ENCODE assay signal across 8 mouse cellular contexts in the genomic region with DNA sequence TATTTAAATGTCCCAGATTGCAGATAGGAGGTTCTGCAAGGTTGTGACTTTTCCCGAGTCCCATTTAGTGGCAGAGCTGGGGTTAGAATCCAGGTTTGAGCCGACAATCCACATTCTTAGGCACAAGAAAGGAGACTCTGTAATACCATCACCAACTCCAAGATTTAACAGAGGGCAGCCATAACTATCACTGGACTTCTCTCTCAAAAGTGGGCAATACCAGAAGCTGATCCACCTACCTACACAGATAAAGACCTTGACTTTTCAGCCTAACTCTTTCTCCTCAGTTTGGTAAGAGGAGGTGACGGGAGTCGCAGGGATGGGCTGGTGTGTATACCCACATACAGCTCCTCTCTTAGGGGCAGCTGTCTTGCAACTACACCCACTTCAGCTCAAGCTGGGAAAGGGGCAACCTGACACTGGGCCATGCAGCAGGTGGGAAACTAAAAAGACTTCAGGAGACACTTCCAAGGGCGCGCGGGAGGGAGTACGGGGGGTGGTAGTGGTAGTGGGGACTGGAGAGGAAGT. TPM values are rescaled to one million over a fixed set of nuclear protein-coding genes. Genes with fewer than 3 reads are reported as not detected.
DNase-seq lines count a peak whose midpoint lies in the region; ATAC-seq and TF ChIP-seq lines count a peak whose summit lies in the region.

No protein-coding gene starts in this region.

- DNase-seq in heart, adult 2 months = no peak
- DNase-seq in heart, adult 18-20 months = no peak
- peak; percentile 39 for DNase-seq in 3T3-L1 (ENCODE audit: low read depth, low spot score)
- DNase-seq in liver, embryonic 14.5 days (ENCODE audit: low read depth in 3 of 3, low spot score in 3 of 3) = no peak
- DNase-seq in adrenal gland, postnatal 10 days = no peak
- DNase-seq in retina, embryonic 14.5 days (ENCODE audit: low spot score) = no peak

- no peak for ATAC-seq in forebrain, embryonic 12.5 days (ENCODE audit: low FRiP score)
- no peak for ATAC-seq in liver, embryonic 14.5 days (ENCODE audit: insufficient read depth)
- ATAC-seq in cerebellum, adult (ENCODE audit: insufficient number of reproducible peaks, low FRiP score, low TSS enrichment) = no peak

- 8% methylated on average over 8 of the region's 8 CpGs for WGBS in heart, adult 2 months
- 2% methylated on average over 8 of the region's 8 CpGs for WGBS in forebrain, embryonic 12.5 days
- WGBS in liver, embryonic 14.5 days (ENCODE audit: insufficient replicate concordance) = 25% methylated on average over 8 of the region's 8 CpGs

- peak overlapping the region; percentile 95 for H3K4me2 ChIP-seq in forebrain, embryonic 12.5 days
- H3K4me2 ChIP-seq in liver, embryonic 14.5 days (ENCODE audit: low read depth) = peak overlapping the region; percentile 80

- H3K4me1 ChIP-seq in heart, adult 2 months (ENCODE audit: control insufficient read depth, insufficient read depth, low read length) = peaks cover 16% of the 10 kb centered on the region
- peaks cover 81% of the 10 kb centered on the region for H3K4me1 ChIP-seq in forebrain, embryonic 12.5 days
- peaks cover 21 to 60% of the 10 kb centered on the region in 2 experiments for H3K4me1 ChIP-seq in liver, embryonic 14.5 days (replicated peaks; ENCODE audit: control insufficient read depth in 2 of 2, insufficient read depth in 2 of 2, low read length in 1 of 2)

- H3K9me3 ChIP-seq in forebrain, embryonic 12.5 days = no peaks in the 10 kb centered on the region
- H3K9me3 ChIP-seq in liver, embryonic 14.5 days (ENCODE audit: control insufficient read depth, low read length) = no peaks in the 10 kb centered on the region

- no peaks in the 10 kb centered on the region for H3K27me3 ChIP-seq in heart, adult 2 months (ENCODE audit: control insufficient read depth, insufficient read depth, low read length)
- H3K27me3 ChIP-seq in forebrain, embryonic 12.5 days = peaks cover 17% of the 10 kb centered on the region
- peaks cover 30% of the 10 kb centered on the region for H3K27me3 ChIP-seq in liver, embryonic 14.5 days (ENCODE audit: control insufficient read depth, insufficient read depth, low read length)

- TF ChIP-seq CTCF in heart, adult 2 months (IDR thresholded peaks at IDR 0.05) = no peak
- no peak for TF ChIP-seq CTCF in liver, embryonic 14.5 days (IDR thresholded peaks at IDR 0.05; ENCODE audit: low read depth)

- H3K27ac ChIP-seq in heart, adult 2 months = peak overlapping the region; percentile 99
- peak overlapping the region; percentile 99 for H3K27ac ChIP-seq in forebrain, embryonic 12.5 days
- no peak overlapping the region for H3K27ac ChIP-seq in liver, embryonic 14.5 days

- peak overlapping the region; percentile 81; the same call in 1 of the 2 replicates for H3K4me3 ChIP-seq in heart, adult 2 months
- H3K4me3 ChIP-seq in forebrain, embryonic 12.5 days (replicated peaks) = peak overlapping the region; percentile 66
- H3K4me3 ChIP-seq in liver, embryonic 14.5 days (ENCODE audit: insufficient read depth in 1 of 2, low read depth in 2 of 2, low read length in 2 of 2) = 0 out of 4 replicates have a peak overlapping the region, but pooled peaks of 1 of the 2 experiments have one; percentile 11

- TF ChIP-seq EP300 in heart, adult 2 months (IDR thresholded peaks at IDR 0.05; ENCODE audit: insufficient read depth, low read depth, low read length) = no peak
- TF ChIP-seq EP300 in liver, embryonic 14.5 days (IDR thresholded peaks at IDR 0.05; ENCODE audit: low read depth) = no peak

- no peak for TF ChIP-seq POLR2A in heart, adult 2 months (IDR thresholded peaks at IDR 0.05; ENCODE audit: insufficient read depth, low read depth, low read length)

- no peaks in the 10 kb centered on the region for H3K79me2 ChIP-seq in heart, adult 2 months (replicated peaks; ENCODE audit: control insufficient read depth, insufficient read depth, low read length)

- peaks cover 2% of the 10 kb centered on the region; the same call in 1 of the 2 replicates for H3K36me3 ChIP-seq in heart, adult 2 months (ENCODE audit: control insufficient read depth, insufficient read depth, low read length)
- peaks cover 12% of the 10 kb centered on the region for H3K36me3 ChIP-seq in forebrain, embryonic 12.5 days (replicated peaks)
- no peaks in the 10 kb centered on the region for H3K36me3 ChIP-seq in liver, embryonic 14.5 days (replicated peaks; ENCODE audit: control insufficient read depth, insufficient read depth, low read depth)

- H3K9ac ChIP-seq in heart, adult 2 months (ENCODE audit: low read depth, low read length) = peak overlapping the region; percentile 25; the same call in 1 of the 2 replicates
- peak overlapping the region; percentile 56 for H3K9ac ChIP-seq in forebrain, embryonic 12.5 days
- H3K9ac ChIP-seq in liver, embryonic 14.5 days (replicated peaks) = no peak overlapping the region

- intact Hi-C loops in heart, adult 2 months (cut with DNase I) = loop anchor here (5.0 to 10.0 kb wide), 2 partner anchors 160 to 578 kb away; a partner anchor contains a TSS

RNA-seq across cellular contexts. Expression of a gene that starts 3.5 kb away (rescaled TPM):
- 10 to 100 TPM; 19.7 to 27.8 TPM for total RNA-seq in heart, adult 2 months (2021)
- 6.5 and 8.6 TPM in 2 replicates for polyA plus RNA-seq in heart, adult 2 months (2012; rRNA removed)
- 10 to 100 TPM; 15.8 to 18.0 TPM for total RNA-seq in heart, adult 18-20 months (2021)
- 50.8 and 53.3 TPM in 2 replicates for polyA plus RNA-seq in forebrain, embryonic 12.5 days (2016; fragmentation: Nextera tagmentation; extraction: Ambion mirVana)
- polyA plus RNA-seq in liver, embryonic 14.5 days (2012; rRNA removed) = 1.1 and 1.4 TPM in 2 replicates
- polyA plus RNA-seq in liver, embryonic 14.5 days (2014; fragmentation: Nextera tagmentation; extraction: Ambion mirVana) = 2.9 TPM in 2 replicates
- 10 to 100 TPM; 49.0 to 53.4 TPM for total RNA-seq in adrenal gland, postnatal 10 days (2021)

RNA-seq across cellular contexts. Expression of a gene that starts 19.0 kb away (rescaled TPM):
- 10 to 100 TPM; 20.4 to 21.4 TPM for total RNA-seq in heart, adult 2 months (2021)
- polyA plus RNA-seq in heart, adult 2 months (2012; rRNA removed) = 61.4 and 66.4 TPM in 2 replicates
- 10 to 100 TPM; 10.3 to 14.3 TPM for total RNA-seq in heart, adult 18-20 months (2021)
- polyA plus RNA-seq in forebrain, embryonic 12.5 days (2016; fragmentation: Nextera tagmentation; extraction: Ambion mirVana) = 9.1 and 11.2 TPM in 2 replicates
- polyA plus RNA-seq in liver, embryonic 14.5 days (2012; rRNA removed) = 3.7 and 5.3 TPM in 2 replicates
- 4.6 TPM in 2 replicates for polyA plus RNA-seq in liver, embryonic 14.5 days (2014; fragmentation: Nextera tagmentation; extraction: Ambion mirVana)
- 10 to 100 TPM; 29.1 to 33.0 TPM for total RNA-seq in adrenal gland, postnatal 10 days (2021)

RNA-seq across cellular contexts. Expression of a gene that starts 21.6 kb away (rescaled TPM):
- 10 to 100 TPM; 27.9 to 32.1 TPM for total RNA-seq in heart, adult 2 months (2021)
- 19.9 and 29.8 TPM in 2 replicates for polyA plus RNA-seq in heart, adult 2 months (2012; rRNA removed)
- 10 to 100 TPM; 30.2 to 32.2 TPM for total RNA-seq in heart, adult 18-20 months (2021)
- 55.0 and 60.9 TPM in 2 replicates for polyA plus RNA-seq in forebrain, embryonic 12.5 days (2016; fragmentation: Nextera tagmentation; extraction: Ambion mirVana)
- polyA plus RNA-seq in liver, embryonic 14.5 days (2012; rRNA removed) = 4.8 and 8.3 TPM in 2 replicates
- 6.2 and 7.3 TPM in 2 replicates for polyA plus RNA-seq in liver, embryonic 14.5 days (2014; fragmentation: Nextera tagmentation; extraction: Ambion mirVana)
- 10 to 100 TPM; 32.4 to 38.9 TPM for total RNA-seq in adrenal gland, postnatal 10 days (2021)

RNA-seq across cellular contexts. Expression of a gene that starts 21.7 kb away (rescaled TPM):
- 100 to 1,000 TPM; 102 to 113 TPM for total RNA-seq in heart, adult 2 months (2021)
- 128 and 145 TPM in 2 replicates for polyA plus RNA-seq in heart, adult 2 months (2012; rRNA removed)
- 100 to 1,000 TPM; 112 to 118 TPM for total RNA-seq in heart, adult 18-20 months (2021)
- 91.7 and 103 TPM in 2 replicates for polyA plus RNA-seq in forebrain, embryonic 12.5 days (2016; fragmentation: Nextera tagmentation; extraction: Ambion mirVana)
- 70.9 and 76.9 TPM in 2 replicates for polyA plus RNA-seq in liver, embryonic 14.5 days (2012; rRNA removed)
- polyA plus RNA-seq in liver, embryonic 14.5 days (2014; fragmentation: Nextera tagmentation; extraction: Ambion mirVana) = 120 and 127 TPM in 2 replicates
- total RNA-seq in adrenal gland, postnatal 10 days (2021) = 100 to 1,000 TPM; 124 to 138 TPM

RNA-seq across cellular contexts. Expression of a gene that starts 47.8 kb away (rescaled TPM):
- 10 to 100 TPM; 18.3 to 20.2 TPM for total RNA-seq in heart, adult 2 months (2021)
- 20.3 and 22.2 TPM in 2 replicates for polyA plus RNA-seq in heart, adult 2 months (2012; rRNA removed)
- total RNA-seq in heart, adult 18-20 months (2021) = 10 to 100 TPM; 16.2 to 26.3 TPM
- 94.3 and 98.3 TPM in 2 replicates for polyA plus RNA-seq in forebrain, embryonic 12.5 days (2016; fragmentation: Nextera tagmentation; extraction: Ambion mirVana)
- polyA plus RNA-seq in liver, embryonic 14.5 days (2012; rRNA removed) = 13.7 and 14.3 TPM in 2 replicates
- polyA plus RNA-seq in liver, embryonic 14.5 days (2014; fragmentation: Nextera tagmentation; extraction: Ambion mirVana) = 1.9 and 2.4 TPM in 2 replicates
- total RNA-seq in adrenal gland, postnatal 10 days (2021) = 100 to 1,000 TPM in 1 of 2 experiments, 10 to 100 TPM in 1; 93.8 to 128 TPM
